Mouse (Mus musculus) MEL-GATA-1-ER (cell line): ENCODE results near the gene Lonrf2.
A peak's percentile ranks its signal among the peaks of the same experiment; 100 is the strongest.

Experiments used
- DNase-seq: peaks from one replicate; pipeline ENCODE4 v3.0.0-alpha.2; 2012; ENCODE audit warnings: low read depth; ENCODE audit errors: extremely low read depth

The Lonrf2 gene

GRCm38 (mm10) chr1:38839944-38840343 lies 3.4 kb upstream of the Lonrf2 start:
- no peak for DNase-seq

GRCm38 (mm10) chr1:38835568-38836476 lies 689 bp downstream of the Lonrf2 start:
- DNase-seq, result no peak

DNA sequence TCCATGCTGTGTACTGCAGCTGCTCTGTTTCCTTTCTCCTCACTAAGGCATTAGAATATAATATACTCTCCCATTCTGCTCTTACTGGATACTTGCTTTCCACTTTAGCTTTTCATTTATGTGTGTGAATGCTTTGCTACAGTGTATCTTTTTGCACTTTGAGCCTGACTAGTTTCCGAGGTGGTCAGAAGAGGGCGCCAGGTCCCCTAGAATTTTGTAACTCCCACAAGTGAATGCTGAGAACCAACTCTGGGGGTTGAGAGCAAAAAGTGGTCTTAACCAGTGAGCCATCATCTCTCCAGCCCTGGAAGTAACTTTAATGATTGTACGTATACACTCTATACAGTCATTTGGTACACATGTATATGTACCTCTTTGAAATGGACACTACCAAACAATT lies 1.6 kb downstream of the Lonrf2 start:
- no peak for DNase-seq

DNA sequence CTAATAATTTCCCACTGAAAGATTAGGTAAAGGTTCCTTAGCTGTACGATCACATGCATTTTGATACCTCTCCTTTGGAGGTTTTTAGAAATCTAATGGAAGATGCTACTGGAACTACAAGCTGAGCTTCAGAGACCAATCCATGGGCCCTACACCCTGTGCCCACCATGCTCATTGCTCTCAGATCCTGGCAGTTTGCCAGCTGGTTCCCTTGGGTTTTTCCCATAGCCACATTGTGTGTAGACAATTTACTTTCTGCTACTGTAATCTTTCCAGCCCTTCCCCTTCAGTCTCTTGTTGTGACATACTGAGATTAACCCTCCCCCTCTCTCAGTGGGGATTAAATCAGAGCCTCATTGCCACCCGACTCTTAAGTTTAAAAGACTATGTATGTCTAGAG lies 11.6 kb downstream of the Lonrf2 start:
- no peak for DNase-seq

DNA sequence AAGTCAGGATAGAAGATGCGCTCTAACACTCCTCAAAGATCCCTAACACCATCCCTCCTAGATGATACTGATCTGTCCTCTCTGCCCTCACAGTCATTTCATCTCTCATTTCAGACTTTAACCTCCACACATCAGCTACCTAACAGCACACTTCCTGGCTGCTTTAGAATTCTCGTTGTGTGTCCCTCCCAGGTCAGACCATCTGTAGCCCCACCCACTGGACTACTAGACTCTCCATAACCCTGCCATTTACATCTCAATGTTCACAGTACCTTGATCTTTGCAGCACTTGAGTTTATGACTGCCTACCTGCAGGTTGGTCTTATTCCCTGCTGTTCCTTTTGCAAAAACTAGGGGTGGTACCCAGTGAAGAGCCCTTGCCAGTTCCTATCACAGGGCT lies 12.7 kb downstream of the Lonrf2 start:
- DNase-seq, result no peak

GRCm38 (mm10) chr1:38819691-38820090 lies 16.8 kb downstream of the Lonrf2 start:
- no peak for DNase-seq

DNA sequence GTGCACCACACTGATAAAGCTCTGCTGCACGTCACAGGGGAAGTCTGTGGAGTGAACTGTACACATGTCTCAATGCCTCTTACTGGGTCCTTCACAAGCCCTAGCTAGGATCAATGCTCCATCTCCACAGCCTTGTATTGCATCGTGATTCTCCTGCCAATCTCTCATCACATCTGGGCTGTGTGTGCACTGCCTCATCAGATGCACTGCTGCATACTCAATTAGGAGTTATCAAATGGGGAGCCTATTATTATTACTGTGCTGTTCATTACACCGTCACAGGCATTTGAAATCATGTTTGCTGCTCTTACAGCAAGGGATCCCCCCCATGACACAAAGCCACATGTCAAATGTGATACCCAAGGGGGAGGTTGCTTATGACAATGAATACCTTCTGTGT lies 18.8 kb downstream of the Lonrf2 start:
- DNase-seq, result no peak

DNA sequence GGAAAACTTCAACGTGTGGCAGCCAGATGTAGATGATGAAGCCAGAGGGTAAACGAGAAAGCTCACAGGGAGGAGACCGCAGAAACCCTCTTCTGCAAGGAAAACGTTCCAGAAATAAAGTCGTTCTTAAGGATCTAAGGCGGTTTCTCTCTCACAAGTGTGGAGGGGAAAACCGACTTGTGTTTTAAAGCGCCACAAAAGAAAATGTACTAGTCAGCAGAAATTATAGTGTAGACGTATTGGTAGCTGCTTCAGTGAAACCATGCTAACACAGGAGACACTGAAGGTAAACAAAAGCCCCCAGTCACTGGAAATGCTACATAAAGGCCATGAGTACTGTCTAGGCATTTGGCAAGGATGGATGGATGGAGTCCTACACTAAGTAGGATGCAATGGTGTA lies 19.2 kb downstream of the Lonrf2 start:
- no peak for DNase-seq

GRCm38 (mm10) chr1:38816306-38816705 lies 20.2 kb downstream of the Lonrf2 start:
- no peak for DNase-seq

DNA sequence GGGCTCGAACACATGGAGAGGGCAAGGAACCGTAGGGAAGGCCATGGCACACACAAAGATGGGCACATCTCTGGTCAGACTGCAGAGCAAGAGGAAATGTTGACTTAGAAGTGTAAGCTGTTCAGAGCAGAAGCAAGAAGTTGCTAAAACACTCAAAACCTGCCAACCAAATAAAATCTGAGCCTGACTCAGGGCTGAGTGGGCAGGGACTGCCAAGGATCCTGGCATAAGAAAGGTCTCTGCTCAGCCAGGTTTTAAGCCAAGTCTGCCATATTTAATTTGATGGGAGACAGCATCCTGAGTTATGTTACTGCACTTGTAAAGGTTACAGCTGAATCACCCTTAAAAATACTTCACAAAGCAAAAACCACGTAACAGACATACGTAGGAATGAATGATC lies 29.4 kb downstream of the Lonrf2 start:
- no peak for DNase-seq

- DNase-seq, result no peak
These were observed 36.1 kb downstream of the Lonrf2 start for GRCm38 (mm10) chr1:38800402-38800801.

GRCm38 (mm10) chr1:38799304-38799703 lies 37.2 kb downstream of the Lonrf2 start:
- peak; percentile 18 for DNase-seq

DNA sequence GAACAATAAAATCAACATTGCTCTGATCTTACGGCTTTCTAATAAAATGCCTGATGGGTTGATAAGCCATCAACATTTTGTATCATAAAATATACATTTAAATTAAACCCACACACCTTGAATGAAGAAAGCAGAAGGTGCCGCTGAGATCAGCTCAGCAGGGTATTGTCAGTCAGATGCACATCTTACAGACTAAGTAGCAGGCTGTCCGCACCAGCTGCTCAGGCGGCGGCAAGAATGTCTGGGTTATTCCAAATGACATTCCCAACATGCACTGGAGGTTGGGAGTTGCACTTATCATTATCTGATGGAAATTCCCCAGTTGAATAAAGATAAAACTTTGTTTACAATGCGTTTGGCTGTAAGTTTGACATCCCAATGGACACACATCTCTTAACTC lies 39.6 kb downstream of the Lonrf2 start:
- DNase-seq, result no peak

GRCm38 (mm10) chr1:38795496-38795895 lies 41.0 kb downstream of the Lonrf2 start:
- no peak for DNase-seq

DNA sequence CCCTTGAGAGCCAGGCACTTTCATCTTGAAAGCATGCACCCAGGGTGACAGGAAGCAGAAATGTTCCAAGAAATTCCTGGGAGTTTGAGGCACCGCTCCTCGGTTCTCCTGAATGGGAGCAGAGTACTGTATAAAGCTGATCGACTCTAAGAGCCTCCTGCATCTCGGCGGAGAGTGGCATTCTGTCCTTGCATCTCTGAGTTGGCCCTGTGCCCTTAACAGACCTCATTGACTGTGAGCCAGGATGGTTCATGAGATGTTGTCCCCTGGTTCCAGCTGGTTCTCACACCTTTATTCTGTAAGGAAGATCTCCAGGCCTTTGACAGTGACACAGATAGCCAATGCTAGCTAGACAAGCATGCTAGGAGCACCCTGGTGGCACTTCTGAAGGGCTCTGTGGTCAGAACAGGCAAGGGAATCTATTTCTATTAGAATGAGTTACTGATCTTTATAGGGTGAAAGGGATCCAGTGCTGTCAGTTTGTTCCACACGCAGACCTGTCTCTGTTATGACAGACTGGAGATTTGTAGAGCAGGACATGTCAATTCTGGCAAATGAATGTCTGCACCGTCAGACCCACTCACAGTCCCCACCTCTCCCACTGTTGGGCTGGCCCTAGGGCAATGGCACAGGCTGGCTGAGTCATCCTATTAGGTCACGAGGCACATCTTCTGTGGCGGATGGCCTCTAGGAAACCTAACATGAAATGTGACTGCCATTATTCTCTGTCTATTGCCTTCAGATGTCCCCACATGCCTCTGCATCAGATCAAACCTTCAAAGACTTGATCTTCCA lies 45.3 kb downstream of the Lonrf2 start:
- DNase-seq, result no peak

DNA sequence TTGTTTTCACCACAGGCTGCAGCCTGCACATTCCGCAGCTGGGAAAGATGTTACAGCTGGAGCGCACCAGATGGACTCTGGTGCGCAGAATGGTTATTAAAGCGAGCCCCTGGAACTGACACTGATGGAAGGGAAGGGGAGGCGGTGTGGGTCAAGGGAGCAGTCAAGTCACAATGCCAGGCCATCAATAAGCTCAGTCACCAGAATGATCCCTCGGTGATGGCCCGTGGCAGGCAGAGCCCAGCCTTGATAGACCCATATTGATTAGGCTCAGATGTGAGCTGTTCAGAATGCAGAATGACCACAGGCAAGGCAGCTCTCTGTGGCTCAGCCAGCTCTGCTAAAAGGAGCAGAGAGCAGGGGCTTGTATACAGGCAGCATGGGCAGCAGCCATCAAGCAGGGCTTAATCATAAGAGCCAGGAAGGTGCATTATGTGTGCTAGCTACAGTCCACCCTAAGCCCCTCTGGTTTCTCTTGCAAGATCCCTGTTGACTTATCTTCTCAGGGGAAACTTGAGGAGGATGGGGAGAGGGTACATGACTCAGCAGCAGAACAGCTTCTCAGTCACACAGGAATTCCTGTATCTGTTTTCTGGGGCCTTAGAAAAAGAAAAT lies 46.4 kb downstream of the Lonrf2 start:
- DNase-seq, result no peak

- DNase-seq, result no peak
These were observed 47.6 kb downstream of the Lonrf2 start for GRCm38 (mm10) chr1:38788904-38789303.

GRCm38 (mm10) chr1:38787443-38787842 lies 49.1 kb downstream of the Lonrf2 start:
- peak; percentile 41 for DNase-seq

DNA sequence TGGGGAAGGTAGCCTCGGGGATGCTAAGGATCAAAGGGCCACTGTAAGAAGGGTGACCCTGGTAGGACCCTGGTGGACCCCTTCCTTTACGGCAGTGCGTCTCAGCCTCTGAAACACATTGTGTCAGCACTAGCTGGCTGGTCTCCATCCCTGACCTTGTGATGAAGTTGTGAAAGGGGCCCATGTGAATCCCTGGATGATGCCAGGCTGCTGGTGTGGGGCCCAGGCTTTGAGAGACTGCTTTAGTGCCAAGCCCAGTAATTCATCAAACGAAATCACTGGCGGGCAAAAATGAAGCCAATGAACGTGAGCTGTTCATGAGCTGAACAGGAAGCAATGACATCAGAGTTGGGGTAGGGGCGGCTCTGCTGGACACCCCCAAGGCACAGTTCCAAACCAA lies 50.2 kb downstream of the Lonrf2 start:
- no peak for DNase-seq

GRCm38 (mm10) chr1:38778271-38778670 lies 58.2 kb downstream of the Lonrf2 start:
- no peak for DNase-seq

GRCm38 (mm10) chr1:38777500-38777899 lies 59.0 kb downstream of the Lonrf2 start:
- DNase-seq, result no peak

DNA sequence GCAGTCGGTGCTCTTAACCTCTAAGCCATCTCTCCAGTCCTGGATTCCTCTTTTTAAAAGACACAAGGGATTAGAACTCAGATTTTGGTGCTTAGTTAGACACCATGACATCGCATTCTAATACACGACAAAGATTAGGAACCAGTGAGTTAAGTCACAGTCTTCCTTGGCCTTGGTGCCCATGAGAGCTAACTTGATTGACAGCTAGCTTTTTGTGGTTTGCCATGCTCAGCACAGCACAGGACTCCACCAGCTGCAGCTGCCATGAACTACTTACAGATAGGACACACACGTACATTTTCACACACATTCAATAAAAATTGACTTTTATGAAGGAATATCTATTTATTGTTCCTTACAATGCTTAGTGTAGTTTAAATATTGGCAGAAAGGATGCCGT lies 60.8 kb downstream of the Lonrf2 start:
- no peak for DNase-seq
